Mouse (Mus musculus) testis, adult 2 months (tissue): ENCODE data around the gene Sh3bp4.

Experiments
- CTCF ChIP-seq: fragments of 200-500 bp; IDR thresholded peaks from 2 replicates; pipeline ENCODE4 v1.5.1; 2012; ENCODE audit warnings: low read depth, mild to moderate bottlenecking, inconsistent platforms, low read length, moderate library complexity; ENCODE audit not compliant: control insufficient read depth, insufficient read depth, insufficient replicate concordance
- POLR2A ChIP-seq: fragments of 200-500 bp; IDR thresholded peaks from 2 replicates; pipeline ENCODE4 v1.6.1; 2012; ENCODE audit warnings: low read depth, mild to moderate bottlenecking, inconsistent platforms, low read length, moderate library complexity; ENCODE audit not compliant: control insufficient read depth

GRCm38 (mm10) chr1:89026040-89026439 lies 44.2 kb upstream of the Sh3bp4 start:
- TF ChIP-seq CTCF (no peak), POLR2A (no peak)
